8 mouse cellular contexts compared by ENCODE assay signal in genomic region chr10:127265727-127266111, GRCm38 (mm10). TPM values are rescaled to one million over a fixed set of nuclear protein-coding genes. Genes with fewer than 3 reads are reported as not detected.
DNase-seq lines count a peak whose midpoint lies in the region; ATAC-seq and TF ChIP-seq lines count a peak whose summit lies in the region.

No protein-coding gene starts in this region.

- peak overlapping the region; percentile 97 for H3K4me2 ChIP-seq in lung, embryonic 14.5 days
- H3K4me2 ChIP-seq in intestine, embryonic 14.5 days (ENCODE audit: low read length) = peak overlapping the region; percentile 39

- peaks cover 20% of the 10 kb centered on the region; the same call in 1 of the 2 replicates for H3K36me3 ChIP-seq in lung, embryonic 14.5 days (ENCODE audit: insufficient read depth)
- H3K36me3 ChIP-seq in embryonic facial prominence, embryonic 10.5 days (replicated peaks) = peaks cover 27% of the 10 kb centered on the region
- peaks cover 19% of the 10 kb centered on the region for H3K36me3 ChIP-seq in intestine, embryonic 14.5 days (ENCODE audit: control insufficient read depth, insufficient read depth, low read length)

- peaks cover 20% of the 10 kb centered on the region for H3K27me3 ChIP-seq in lung, embryonic 14.5 days (ENCODE audit: insufficient read depth, low read length)
- peaks cover 43% of the 10 kb centered on the region for H3K27me3 ChIP-seq in embryonic facial prominence, embryonic 10.5 days (replicated peaks; ENCODE audit: low read depth, poor library complexity, severe bottlenecking)
- H3K27me3 ChIP-seq in intestine, embryonic 14.5 days (replicated peaks; ENCODE audit: control insufficient read depth, insufficient read depth, low read length) = peaks cover 29% of the 10 kb centered on the region

- H3K4me1 ChIP-seq in lung, embryonic 14.5 days (ENCODE audit: insufficient read depth) = peaks cover 10% of the 10 kb centered on the region
- H3K4me1 ChIP-seq in embryonic facial prominence, embryonic 10.5 days = peaks cover 30% of the 10 kb centered on the region
- H3K4me1 ChIP-seq in intestine, embryonic 14.5 days (replicated peaks; ENCODE audit: control insufficient read depth, insufficient read depth, low read length) = peaks cover 18% of the 10 kb centered on the region

- DNase-seq in lung, embryonic 14.5 days = no peak
- DNase-seq in lung, postnatal 14 days = no peak
- no peak for DNase-seq in embryonic facial prominence, embryonic 10.5 days (ENCODE audit: low spot score)
- no peak for DNase-seq in intestine, embryonic 14.5 days (ENCODE audit: low spot score)
- DNase-seq in right cerebral cortex, postnatal 25 days = no peak
- DNase-seq in ovary, adult 18-20 months (ENCODE audit: low spot score) = no peak
- no peak for DNase-seq in left cerebral cortex, postnatal 36 days (ENCODE audit: low spot score in 2 of 2)

- H3K9ac ChIP-seq in lung, embryonic 14.5 days = no peak overlapping the region
- H3K9ac ChIP-seq in intestine, embryonic 14.5 days (ENCODE audit: low read length) = peak overlapping the region; percentile 89; the same call in 1 of the 2 replicates

- peak; percentile 25 for ATAC-seq in lung, embryonic 14.5 days (ENCODE audit: insufficient read depth)
- 0 out of 2 replicates have a peak, but pooled peaks have one; percentile 29 for ATAC-seq in intestine, embryonic 14.5 days (replicated peaks; ENCODE audit: low FRiP score, low TSS enrichment, low read depth)
- ATAC-seq in megakaryocyte-erythroid progenitor cell, adult 5-6 weeks (replicated peaks; ENCODE audit: low FRiP score, low TSS enrichment, poor library complexity, severe bottlenecking) = peak; percentile 48

- intact Hi-C loops in left cerebral cortex, postnatal 36 days (cut with DNase I) = loop anchor here (2.0 kb wide), 1 partner anchor 23 kb away; the partner anchor contains the start of gene Mbd6

- peak overlapping the region; percentile 100 for H3K4me3 ChIP-seq in lung, embryonic 14.5 days (ENCODE audit: low read depth, low read length)
- H3K4me3 ChIP-seq in embryonic facial prominence, embryonic 10.5 days = peak overlapping the region; percentile 95
- peak overlapping the region; percentile 86 for H3K4me3 ChIP-seq in intestine, embryonic 14.5 days (ENCODE audit: low read depth, low read length)

- no peaks in the 10 kb centered on the region for H3K9me3 ChIP-seq in lung, embryonic 14.5 days (ENCODE audit: low read depth, low read length)
- no peaks in the 10 kb centered on the region for H3K9me3 ChIP-seq in embryonic facial prominence, embryonic 10.5 days
- H3K9me3 ChIP-seq in intestine, embryonic 14.5 days (ENCODE audit: control insufficient read depth, low read length) = no peaks in the 10 kb centered on the region

- WGBS in lung, embryonic 14.5 days = 23% methylated on average over 4 of the region's 4 CpGs
- WGBS in embryonic facial prominence, embryonic 10.5 days = 31% methylated on average over 4 of the region's 4 CpGs
- 26% methylated on average over 4 of the region's 4 CpGs for WGBS in intestine, embryonic 14.5 days

- no peak overlapping the region; the same call in 1 of the 2 replicates for H3K27ac ChIP-seq in lung, embryonic 14.5 days (ENCODE audit: low read depth)
- peak overlapping the region; percentile 96; the same call in 1 of the 2 replicates for H3K27ac ChIP-seq in embryonic facial prominence, embryonic 10.5 days (replicated peaks)
- H3K27ac ChIP-seq in intestine, embryonic 14.5 days (ENCODE audit: low read depth) = no peak overlapping the region

- no peak for TF ChIP-seq CTCF in lung, embryonic 14.5 days (IDR thresholded peaks at IDR 0.05; ENCODE audit: low read depth)

RNA-seq across cellular contexts. Expression of gene Dctn2, which starts 0.4 kb away (rescaled TPM):
- polyA plus RNA-seq in lung, embryonic 14.5 days (2014; fragmentation: Nextera tagmentation; extraction: Ambion mirVana) = 158 and 160 TPM in 2 replicates
- 187 and 197 TPM in 2 replicates for polyA plus RNA-seq in embryonic facial prominence, embryonic 10.5 days (2016; fragmentation: Nextera tagmentation; extraction: Ambion mirVana)
- polyA plus RNA-seq in intestine, embryonic 14.5 days (2014; fragmentation: Nextera tagmentation; extraction: Ambion mirVana) = 157 and 166 TPM in 2 replicates
- 100 and 123 TPM in 2 replicates for total RNA-seq in megakaryocyte-erythroid progenitor cell, adult 5-6 weeks (2014; fragmentation: Nextera tagmentation)
- 106 and 124 TPM in 2 replicates for total RNA-seq in megakaryocyte-erythroid progenitor cell, adult 5-6 weeks (2017)
- 100 to 1,000 TPM; 267 to 287 TPM for total RNA-seq in left cerebral cortex, postnatal 36 days (2021)

RNA-seq across cellular contexts. Expression of gene Kif5a, which starts 2.6 kb away (rescaled TPM):
- polyA plus RNA-seq in lung, embryonic 14.5 days (2014; fragmentation: Nextera tagmentation; extraction: Ambion mirVana) = 0.64 and 1.0 TPM in 2 replicates
- 11.6 and 11.9 TPM in 2 replicates for polyA plus RNA-seq in embryonic facial prominence, embryonic 10.5 days (2016; fragmentation: Nextera tagmentation; extraction: Ambion mirVana)
- 9.2 and 10.6 TPM in 2 replicates for polyA plus RNA-seq in intestine, embryonic 14.5 days (2014; fragmentation: Nextera tagmentation; extraction: Ambion mirVana)
- not detected in 2 replicates for total RNA-seq in megakaryocyte-erythroid progenitor cell, adult 5-6 weeks (2014; fragmentation: Nextera tagmentation)
- total RNA-seq in megakaryocyte-erythroid progenitor cell, adult 5-6 weeks (2017) = 0.14 and 0.23 TPM in 2 replicates
- 1,000 to 10,000 TPM in 1 of 2 experiments, 100 to 1,000 TPM in 1; 978 to 1,176 TPM for total RNA-seq in left cerebral cortex, postnatal 36 days (2021)

RNA-seq across cellular contexts. Expression of gene Mbd6, which starts 23.1 kb away (rescaled TPM):
- polyA plus RNA-seq in lung, embryonic 14.5 days (2014; fragmentation: Nextera tagmentation; extraction: Ambion mirVana) = 19.1 and 19.4 TPM in 2 replicates
- polyA plus RNA-seq in embryonic facial prominence, embryonic 10.5 days (2016; fragmentation: Nextera tagmentation; extraction: Ambion mirVana) = 11.1 and 12.2 TPM in 2 replicates
- polyA plus RNA-seq in intestine, embryonic 14.5 days (2014; fragmentation: Nextera tagmentation; extraction: Ambion mirVana) = 19.2 and 20.6 TPM in 2 replicates
- 42.8 and 72.8 TPM in 2 replicates for total RNA-seq in megakaryocyte-erythroid progenitor cell, adult 5-6 weeks (2014; fragmentation: Nextera tagmentation)
- total RNA-seq in megakaryocyte-erythroid progenitor cell, adult 5-6 weeks (2017) = 2.7 and 3.8 TPM in 2 replicates
- total RNA-seq in left cerebral cortex, postnatal 36 days (2021) = 10 to 100 TPM; 32.9 to 54.4 TPM

RNA-seq across cellular contexts. Expression of gene Mars, which starts 45.9 kb away (rescaled TPM):
- polyA plus RNA-seq in lung, embryonic 14.5 days (2014; fragmentation: Nextera tagmentation; extraction: Ambion mirVana) = 128 and 132 TPM in 2 replicates
- 160 and 175 TPM in 2 replicates for polyA plus RNA-seq in embryonic facial prominence, embryonic 10.5 days (2016; fragmentation: Nextera tagmentation; extraction: Ambion mirVana)
- 123 and 124 TPM in 2 replicates for polyA plus RNA-seq in intestine, embryonic 14.5 days (2014; fragmentation: Nextera tagmentation; extraction: Ambion mirVana)
- total RNA-seq in megakaryocyte-erythroid progenitor cell, adult 5-6 weeks (2014; fragmentation: Nextera tagmentation) = 135 and 140 TPM in 2 replicates
- total RNA-seq in megakaryocyte-erythroid progenitor cell, adult 5-6 weeks (2017) = 213 and 264 TPM in 2 replicates
- total RNA-seq in left cerebral cortex, postnatal 36 days (2021) = 10 to 100 TPM; 54.9 to 60.1 TPM

RNA-seq across cellular contexts. Expression of gene Pip4k2c, which starts 54.3 kb away (rescaled TPM):
- 17.8 and 21.0 TPM in 2 replicates for polyA plus RNA-seq in lung, embryonic 14.5 days (2014; fragmentation: Nextera tagmentation; extraction: Ambion mirVana)
- 25.3 and 25.9 TPM in 2 replicates for polyA plus RNA-seq in embryonic facial prominence, embryonic 10.5 days (2016; fragmentation: Nextera tagmentation; extraction: Ambion mirVana)
- 24.2 and 25.9 TPM in 2 replicates for polyA plus RNA-seq in intestine, embryonic 14.5 days (2014; fragmentation: Nextera tagmentation; extraction: Ambion mirVana)
- 58.6 and 59.9 TPM in 2 replicates for total RNA-seq in megakaryocyte-erythroid progenitor cell, adult 5-6 weeks (2014; fragmentation: Nextera tagmentation)
- total RNA-seq in megakaryocyte-erythroid progenitor cell, adult 5-6 weeks (2017) = 28.0 and 35.3 TPM in 2 replicates
- total RNA-seq in left cerebral cortex, postnatal 36 days (2021) = 100 to 1,000 TPM in 1 of 2 experiments, 10 to 100 TPM in 1; 94.6 to 106 TPM
